Mouse (Mus musculus) lung, embryonic 15.5 days (tissue): ENCODE measurements around the gene Tra2a. TPM values are rescaled to one million over a fixed set of nuclear protein-coding genes. Genes with fewer than 3 reads are reported as not detected.

Source experiments
- ATAC-seq: fragments of 200-750 bp; cut with Nextera tagmentation; 2 replicates; pipeline ENCODE4 v1.8.0; 2017; ENCODE audit warnings: moderate number of reproducible peaks, borderline replicate concordance; ENCODE audit not compliant: low FRiP score, low TSS enrichment; ENCODE audit errors: extremely low read depth
- H3K27ac ChIP-seq: fragments of 300-500 bp; sonication (generic); 2 replicates; pipeline ENCODE4 v1.5.1; 2015; ENCODE audit warnings: moderate library complexity, mild to moderate bottlenecking, inconsistent platforms
- H3K27me3 ChIP-seq: fragments of 300-500 bp; sonication (generic); 2 replicates; pipeline ENCODE4 v1.6.1; 2015; ENCODE audit warnings: inconsistent platforms
- H3K36me3 ChIP-seq: fragments of 300-500 bp; sonication (generic); 2 replicates; pipeline ENCODE4 v1.6.1; 2015; ENCODE audit warnings: inconsistent platforms
- H3K4me1 ChIP-seq: fragments of 300-500 bp; sonication (generic); 2 replicates; pipeline ENCODE4 v1.6.1; 2015; ENCODE audit warnings: inconsistent platforms
- H3K4me2 ChIP-seq: fragments of 300-500 bp; sonication (generic); 2 replicates; pipeline ENCODE4 v1.6.1; 2015; ENCODE audit warnings: inconsistent platforms, mild to moderate bottlenecking, moderate library complexity
- H3K4me3 ChIP-seq: fragments of 300-500 bp; sonication (generic); 2 replicates; pipeline ENCODE4 v1.5.1; 2015; ENCODE audit warnings: mild to moderate bottlenecking, inconsistent platforms
- H3K9ac ChIP-seq: fragments of 300-500 bp; sonication (generic); 2 replicates; pipeline ENCODE4 v1.6.1; 2015; ENCODE audit warnings: inconsistent platforms
- H3K9me3 ChIP-seq: fragments of 300-500 bp; sonication (generic); 2 replicates; pipeline ENCODE4 v1.6.1; 2016; ENCODE audit warnings: inconsistent platforms
- WGBS: fragments of 180-500 bp; shearing (Covaris S2); methylation state at CpG from one replicate; pipeline ENCODE4 v1.1.7; 2015; 5-methylcytosine and 5-hydroxymethylcytosine counted together
- polyA plus RNA-seq: library from polyadenylated mRNA; unstranded; fragments of >200 nt; fragmentation: Nextera tagmentation; extraction: Ambion mirVana; gene quantifications from 2 replicates; pipeline ENCODE4 v1.2.1, GENCODE M21; 2015

Gene Tra2a
- polyA plus RNA-seq, 1 experiment from 2014 or later: 113 TPM

GRCm38 (mm10) chr6:49208297-49208930 is 55.4 kb downstream of the Tra2a start:
- Histone ChIP-seq H3K36me3 (peaks cover 20% of the 10 kb centered on the region), H3K9me3 (no peaks in the 10 kb centered on the region), H3K27me3 (no peaks in the 10 kb centered on the region), H3K4me3 (no peak overlapping the region), H3K9ac (no peak overlapping the region), H3K4me1 (peaks cover 47% of the 10 kb centered on the region), H3K4me2 (peak overlapping the region; percentile 14; the same call in 1 of the 2 replicates), H3K27ac (peak overlapping the region; percentile 32; the same call in 1 of the 2 replicates)
- ATAC-seq: no peak
- 45% methylated on average over 8 of the region's 8 CpGs for WGBS

GRCm38 (mm10) chr6:49206416-49206815 is 57.4 kb downstream of the Tra2a start:
- H3K27me3 ChIP-seq: no peaks in the 10 kb centered on the region
- 81% methylated on average over 1 of the region's 1 CpGs for WGBS
- ATAC-seq: no peak
- no peak overlapping the region for H3K27ac ChIP-seq
- H3K4me2 ChIP-seq: no peak overlapping the region
- no peak overlapping the region for H3K9ac ChIP-seq
- no peak overlapping the region for H3K4me3 ChIP-seq
- peaks cover 32% of the 10 kb centered on the region for H3K4me1 ChIP-seq
- peaks cover 20% of the 10 kb centered on the region for H3K36me3 ChIP-seq
- no peaks in the 10 kb centered on the region for H3K9me3 ChIP-seq

- ATAC-seq: no peak
- H3K4me1 ChIP-seq: no peaks in the 10 kb centered on the region
- no peak overlapping the region for H3K27ac ChIP-seq
- H3K36me3 ChIP-seq: 0 out of 2 replicates have a peak, but pooled peaks cover 10% of the 10 kb centered on the region
- no peak overlapping the region for H3K4me2 ChIP-seq
- 88% methylated on average over 10 of the region's 10 CpGs for whole genome bisulfite sequencing
- H3K27me3 ChIP-seq: no peaks in the 10 kb centered on the region
- H3K9me3 ChIP-seq: no peaks in the 10 kb centered on the region
- H3K9ac ChIP-seq: no peak overlapping the region
- no peak overlapping the region for H3K4me3 ChIP-seq
These were observed 68.6 kb downstream of the Tra2a start for GRCm38 (mm10) chr6:49195188-49195587.

GRCm38 (mm10) chr6:49194536-49194935 is 69.3 kb downstream of the Tra2a start:
- Histone ChIP-seq H3K4me1 (no peaks in the 10 kb centered on the region), H3K36me3 (0 out of 2 replicates have a peak, but pooled peaks cover 10% of the 10 kb centered on the region), H3K27ac (no peak overlapping the region), H3K9me3 (no peaks in the 10 kb centered on the region), H3K27me3 (no peaks in the 10 kb centered on the region), H3K9ac (no peak overlapping the region), H3K4me3 (no peak overlapping the region), H3K4me2 (no peak overlapping the region)
- 92% methylated on average over 4 of the region's 4 CpGs for WGBS
- no peak for ATAC-seq

Other genes with a start within 250 kb of the Tra2a start
- 0.38 and 0.64 TPM in 2 replicates for gene Gpnmb, start 227.5 kb downstream of the Tra2a start, polyA plus RNA-seq
- gene Malsu1, start 190.2 kb downstream of the Tra2a start, polyA plus RNA-seq: 64.1 and 65.6 TPM in 2 replicates
- 46.5 and 50.5 TPM in 2 replicates for gene Igf2bp3, start 49.1 kb downstream of the Tra2a start, polyA plus RNA-seq
- gene Ccdc126, start 55.2 kb upstream of the Tra2a start, polyA plus RNA-seq: 12.2 and 13.4 TPM in 2 replicates
- gene Fam221a, start 103.7 kb upstream of the Tra2a start, polyA plus RNA-seq: 11.1 and 11.6 TPM in 2 replicates
- not detected in 2 replicates for gene Stk31, start 131.6 kb upstream of the Tra2a start, polyA plus RNA-seq